Mouse (Mus musculus) left cerebral cortex, postnatal 4 days (tissue): ENCODE measurements at regions not wholly inside any gene's neighbourhood (a gene's known extent, or its start where the extent isn't known, plus 50 kb on each side); places are given as distances from the start of the nearest gene placed in this dataset.

ENCODE experiments used
- DNase-seq: peaks from one replicate; pipeline ENCODE4 v3.0.0-alpha.2; 2022
- intact Hi-C: fragments of 180-260 bp; cut with DNase I; formaldehyde crosslinking; loops from one replicate; pipeline ENCODE4 v1.15.1; 2025

GRCm38 (mm10) chr15:56604266-56604665 lies 873.2 kb downstream of the Slc22a22 start:
- no peak for DNase-seq
- intact Hi-C loops, result no loop called here

- no peak for DNase-seq
- intact Hi-C loops, result no loop called here
Observed at GRCm38 (mm10) chr15:56592656-56593055, 884.8 kb downstream of the Slc22a22 start.

GRCm38 (mm10) chr15:56580745-56581515 lies 896.5 kb downstream of the Slc22a22 start:
- no peak for DNase-seq
- intact Hi-C loops, result no loop called here

GRCm38 (mm10) chr15:56563192-56563591 lies 914.2 kb downstream of the Slc22a22 start:
- intact Hi-C loops, result no loop called here
- DNase-seq, result no peak

GRCm38 (mm10) chr15:56562785-56563184 lies 914.6 kb downstream of the Slc22a22 start:
- no peak for DNase-seq
- intact Hi-C loops, result no loop called here

GRCm38 (mm10) chr15:56562143-56562542 lies 915.3 kb downstream of the Slc22a22 start:
- intact Hi-C loops, result no loop called here
- no peak for DNase-seq

GRCm38 (mm10) chr15:56554386-56554785 lies 923.0 kb downstream of the Slc22a22 start:
- DNase-seq, result no peak
- intact Hi-C loops, result no loop called here

- intact Hi-C loops, result no loop called here
Observed at GRCm38 (mm10) chr15:56553851-56554250, 923.6 kb downstream of the Slc22a22 start.

GRCm38 (mm10) chr15:56531529-56531928 lies 945.9 kb downstream of the Slc22a22 start:
- DNase-seq, result no peak
- intact Hi-C loops, result no loop called here

More at GRCm38 (mm10) chr15:56553851-56554250, 923.6 kb downstream of the Slc22a22 start:
- no peak for DNase-seq

- no peak for DNase-seq
Observed at GRCm38 (mm10) chr15:56518379-56518778, 959.0 kb downstream of the Slc22a22 start.

GRCm38 (mm10) chr15:56516095-56516494 lies 961.3 kb downstream of the Slc22a22 start:
- intact Hi-C loops, result no loop called here
- DNase-seq, result no peak

More at GRCm38 (mm10) chr15:56518379-56518778, 959.0 kb downstream of the Slc22a22 start:
- intact Hi-C loops, result no loop called here

- intact Hi-C loops, result no loop called here
- DNase-seq, result no peak
Observed at GRCm38 (mm10) chr15:56498774-56499173, 978.7 kb downstream of the Slc22a22 start.

- no peak for DNase-seq
- intact Hi-C loops, result no loop called here
Observed at GRCm38 (mm10) chr15:56497757-56498156, 979.7 kb downstream of the Slc22a22 start.

GRCm38 (mm10) chr15:56496355-56496754 lies 981.1 kb downstream of the Slc22a22 start:
- DNase-seq, result no peak
- intact Hi-C loops, result no loop called here

- no peak for DNase-seq
- intact Hi-C loops, result no loop called here
Observed at GRCm38 (mm10) chr15:56485931-56486330, 991.5 kb downstream of the Slc22a22 start.

- DNase-seq, result no peak
- intact Hi-C loops, result no loop called here
Observed at GRCm38 (mm10) chr15:56484693-56485092, 992.7 kb downstream of the Slc22a22 start.

GRCm38 (mm10) chr15:56479682-56480081 lies 997.7 kb downstream of the Slc22a22 start:
- peak; percentile 3 for DNase-seq
- intact Hi-C loops, result no loop called here

- intact Hi-C loops, result no loop called here
- no peak for DNase-seq
Observed at GRCm38 (mm10) chr15:56479015-56479414, 998.4 kb downstream of the Slc22a22 start.

- no peak for DNase-seq
- intact Hi-C loops, result no loop called here
Observed at GRCm38 (mm10) chr15:56473679-56474078, 1003.7 kb downstream of the Slc22a22 start.

- DNase-seq, result no peak
- intact Hi-C loops, result no loop called here
Observed at GRCm38 (mm10) chr15:56451881-56452280, 1025.5 kb downstream of the Slc22a22 start.

- intact Hi-C loops, result no loop called here
- peak; percentile 25 for DNase-seq
Observed at GRCm38 (mm10) chr15:56448015-56448645, 1029.3 kb downstream of the Slc22a22 start.

- no peak for DNase-seq
- intact Hi-C loops, result no loop called here
Observed at GRCm38 (mm10) chr15:56440171-56440570, 1037.3 kb downstream of the Slc22a22 start.
